Mouse (Mus musculus): ENCODE data around the gene Morn5. TPM values are rescaled to one million over a fixed set of nuclear protein-coding genes. Genes with fewer than 3 reads are reported as not detected.

Morn5 gene
- total RNA-seq (2021) = 1 to 10 TPM; 1.8 to 2.5 TPM
- long read RNA-seq = 0 reads

- DNase-seq (ENCODE audit: low spot score in 2 of 2) = peak; percentile 96 to 98
These were observed at the start of gene Morn5, which contains the start of gene Ndufa8 for GRCm38 (mm10) chr2:36048748-36049566. Gene Morn5 (plus strand): TSS chr2:36049458. Gene Ndufa8 (minus strand): TSS chr2:36049406.

GRCm38 (mm10) chr2:36000390-36000789 is 48.9 kb upstream of the Morn5 start:
- no peak for DNase-seq (ENCODE audit: low spot score in 2 of 2)

GRCm38 (mm10) chr2:36002188-36002587 is 47.1 kb upstream of the Morn5 start:
- DNase-seq (ENCODE audit: low spot score in 2 of 2) = no peak

GRCm38 (mm10) chr2:36008071-36008470 is 41.2 kb upstream of the Morn5 start:
- DNase-seq (ENCODE audit: low spot score in 2 of 2) = peak in 1 of 2 experiments; percentile 66

- DNase-seq (ENCODE audit: low spot score in 2 of 2) = peak; percentile 51 to 54
These were observed 39.9 kb upstream of the Morn5 start for GRCm38 (mm10) chr2:36009386-36009785.

GRCm38 (mm10) chr2:36010579-36010978 is 38.7 kb upstream of the Morn5 start:
- DNase-seq (ENCODE audit: low spot score in 2 of 2) = no peak

- DNase-seq (ENCODE audit: low spot score in 2 of 2) = peak; percentile 40 to 57
These were observed 37.9 kb upstream of the Morn5 start for GRCm38 (mm10) chr2:36011331-36011825.

- no peak for DNase-seq (ENCODE audit: low spot score in 2 of 2)
These were observed 36.2 kb upstream of the Morn5 start for GRCm38 (mm10) chr2:36013010-36013409.

- peak; percentile 69 to 86 for DNase-seq (ENCODE audit: low spot score in 2 of 2)
These were observed 27.7 kb upstream of the Morn5 start for GRCm38 (mm10) chr2:36021385-36022159.

GRCm38 (mm10) chr2:36023291-36023690 is 26.0 kb upstream of the Morn5 start:
- no peak for DNase-seq (ENCODE audit: low spot score in 2 of 2)

GRCm38 (mm10) chr2:36032884-36033283 is 16.4 kb upstream of the Morn5 start:
- DNase-seq (ENCODE audit: low spot score in 2 of 2) = no peak

- no peak for DNase-seq (ENCODE audit: low spot score in 2 of 2)
These were observed 15.3 kb upstream of the Morn5 start for GRCm38 (mm10) chr2:36033966-36034365.

GRCm38 (mm10) chr2:36034898-36035297 is 14.4 kb upstream of the Morn5 start:
- no peak for DNase-seq (ENCODE audit: low spot score in 2 of 2)

- no peak for DNase-seq (ENCODE audit: low spot score in 2 of 2)
These were observed 13.7 kb upstream of the Morn5 start for GRCm38 (mm10) chr2:36035413-36036081.

- DNase-seq (ENCODE audit: low spot score in 2 of 2) = no peak
These were observed 9.8 kb upstream of the Morn5 start for GRCm38 (mm10) chr2:36039297-36039985.

GRCm38 (mm10) chr2:36040872-36041271 is 8.4 kb upstream of the Morn5 start:
- no peak for DNase-seq (ENCODE audit: low spot score in 2 of 2)

GRCm38 (mm10) chr2:36048164-36048563 is 1.1 kb upstream of the Morn5 start:
- no peak for DNase-seq (ENCODE audit: low spot score in 2 of 2)

- no peak for DNase-seq (ENCODE audit: low spot score in 2 of 2)
These were observed 303 bp downstream of the Morn5 start for GRCm38 (mm10) chr2:36049567-36049954.

- DNase-seq (ENCODE audit: low spot score in 2 of 2) = peak in 1 of 2 experiments; percentile 42
These were observed 4.0 kb downstream of the Morn5 start for GRCm38 (mm10) chr2:36053249-36053648.

- no peak for DNase-seq (ENCODE audit: low spot score in 2 of 2)
These were observed 7.0 kb downstream of the Morn5 start for GRCm38 (mm10) chr2:36056248-36056647.

- no peak for DNase-seq (ENCODE audit: low spot score in 2 of 2)
These were observed 12.2 kb downstream of the Morn5 start for GRCm38 (mm10) chr2:36061409-36061808.

All from layer of hippocampus, adult 18-20 months (tissue).